Mouse (Mus musculus) G1E (cell line): ENCODE measurements around the gene Slc22a18.
A peak's percentile ranks its signal among the peaks of the same experiment; 100 is the strongest.

Experiments
- CTCF ChIP-seq: IDR thresholded peaks from 2 replicates; pipeline ENCODE4 v1.5.1; 2012; ENCODE audit warnings: low read depth, low read length, inconsistent platforms, mixed read lengths
- POLR2AphosphoS5 ChIP-seq: IDR thresholded peaks from 2 replicates; pipeline ENCODE4 v1.6.1; 2012; ENCODE audit warnings: low read depth, low read length, inconsistent platforms; ENCODE audit not compliant: insufficient replicate concordance
- TAL1 ChIP-seq: conservative IDR thresholded peaks from 2 replicates; pipeline ENCODE4 v1.6.1; 2012; ENCODE audit warnings: low read depth, low read length, inconsistent platforms, mixed read lengths

DNA sequence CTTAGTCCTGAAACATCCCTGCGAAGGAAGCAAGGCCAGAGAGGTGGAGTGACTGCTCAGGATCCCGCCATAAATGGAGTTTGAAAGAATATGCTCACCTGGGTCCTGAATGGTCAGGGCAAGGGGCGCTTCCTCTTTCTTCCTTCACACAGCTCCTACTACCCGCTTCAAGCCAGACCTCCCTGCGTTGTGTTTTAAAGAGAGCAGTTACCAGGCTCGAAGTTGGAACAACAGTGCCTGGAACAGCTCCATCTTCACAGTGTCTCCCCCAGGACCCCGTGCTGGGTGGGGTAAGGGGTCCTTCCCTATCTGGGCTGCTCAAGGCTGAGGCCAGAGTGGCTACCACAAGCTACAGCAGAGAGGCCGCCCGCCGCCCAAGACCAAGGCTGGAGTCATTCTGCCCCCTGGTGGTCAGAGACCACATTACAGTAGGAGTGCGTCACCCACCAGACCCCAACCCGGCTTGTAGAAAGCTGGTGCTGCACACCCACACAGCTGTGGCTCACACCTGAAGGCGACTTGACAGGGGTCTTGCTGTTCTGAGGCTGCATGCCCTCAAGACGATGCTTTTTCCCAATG lies 7.3 kb upstream of the Slc22a18 start:
- peak; percentile 65 for TF ChIP-seq CTCF
- no peak for TF ChIP-seq POLR2AphosphoS5
- no peak for TF ChIP-seq TAL1
